Mouse (Mus musculus) testis, adult 2 months (tissue): ENCODE results near the gene Il3. TPM values are rescaled to one million over a fixed set of nuclear protein-coding genes. Genes with fewer than 3 reads are reported as not detected.

Source experiments
- H3K27ac ChIP-seq: fragments of 200-500 bp; 2 replicates; pipeline ENCODE4 v1.5.1; 2012; ENCODE audit warnings: low read depth, low read length; ENCODE audit not compliant: control insufficient read depth, insufficient read depth
- H3K27me3 ChIP-seq: fragments of 200-500 bp; 2 replicates; pipeline ENCODE4 v1.6.1; 2012; ENCODE audit warnings: mild to moderate bottlenecking, low read length, moderate library complexity; ENCODE audit not compliant: control insufficient read depth, insufficient read depth
- H3K36me3 ChIP-seq: fragments of 200-500 bp; 2 replicates; pipeline ENCODE4 v1.6.1; 2012; ENCODE audit warnings: mild to moderate bottlenecking, low read length; ENCODE audit not compliant: control insufficient read depth, insufficient read depth
- H3K4me1 ChIP-seq: fragments of 200-500 bp; 2 replicates; pipeline ENCODE4 v1.6.1; 2012; ENCODE audit warnings: low read length; ENCODE audit not compliant: control insufficient read depth, insufficient read depth
- H3K4me3 ChIP-seq: fragments of 200-500 bp; 2 replicates; pipeline ENCODE4 v1.5.1; 2012; ENCODE audit warnings: low read depth, mild to moderate bottlenecking, low read length, moderate library complexity, mixed read lengths; ENCODE audit not compliant: control insufficient read depth
- CTCF ChIP-seq: fragments of 200-500 bp; IDR thresholded peaks from 2 replicates; pipeline ENCODE4 v1.5.1; 2012; ENCODE audit warnings: low read depth, mild to moderate bottlenecking, inconsistent platforms, low read length, moderate library complexity; ENCODE audit not compliant: control insufficient read depth, insufficient read depth, insufficient replicate concordance
- POLR2A ChIP-seq: fragments of 200-500 bp; IDR thresholded peaks from 2 replicates; pipeline ENCODE4 v1.6.1; 2012; ENCODE audit warnings: low read depth, mild to moderate bottlenecking, inconsistent platforms, low read length, moderate library complexity; ENCODE audit not compliant: control insufficient read depth
- polyA plus RNA-seq: library from polyadenylated mRNA; depleted of rRNA; stranded (reverse); fragments of >200 nt; gene quantifications from 2 replicates; pipeline ENCODE4 v1.2.3, GENCODE M21; 2012; rRNA removed

Gene Il3
- not detected in 2 replicates for polyA plus RNA-seq

GRCm38 (mm10) chr11:54267177-54267576, at the start of gene Il3:
TSS of gene Il3 (minus strand) at chr11:54267277.
- no peak for TF ChIP-seq CTCF
- no peak for TF ChIP-seq POLR2A
- Histone ChIP-seq H3K27me3 (no peaks in the 10 kb centered on the region), H3K4me1 (no peaks in the 10 kb centered on the region; the same call in 1 of the 2 replicates), H3K27ac (no peak within 1 kb of the TSS), H3K4me3 (no peak within 1 kb of the TSS), H3K36me3 (no peaks in the 10 kb centered on the region)

GRCm38 (mm10) chr11:54315336-54315735, 48.3 kb upstream of the Il3 start:
- no peak for TF ChIP-seq POLR2A
- no peak for TF ChIP-seq CTCF
- H3K4me3 ChIP-seq: no peak overlapping the region
- H3K36me3 ChIP-seq: no peaks in the 10 kb centered on the region
- H3K27me3 ChIP-seq: no peaks in the 10 kb centered on the region
- H3K27ac ChIP-seq: no peak overlapping the region
- H3K4me1 ChIP-seq: peaks cover 7% of the 10 kb centered on the region

- H3K27ac ChIP-seq: no peak overlapping the region
- no peaks in the 10 kb centered on the region for H3K36me3 ChIP-seq
- no peak overlapping the region for H3K4me3 ChIP-seq
- H3K27me3 ChIP-seq: no peaks in the 10 kb centered on the region
- TF ChIP-seq CTCF: no peak
- TF ChIP-seq POLR2A: no peak
- peaks cover 7% of the 10 kb centered on the region for H3K4me1 ChIP-seq
Observed at GRCm38 (mm10) chr11:54314740-54315139, 47.7 kb upstream of the Il3 start.

GRCm38 (mm10) chr11:54313391-54314360, 46.6 kb upstream of the Il3 start:
- Histone ChIP-seq H3K27me3 (no peaks in the 10 kb centered on the region), H3K4me1 (peaks cover 7% of the 10 kb centered on the region), H3K4me3 (no peak overlapping the region), H3K36me3 (no peaks in the 10 kb centered on the region), H3K27ac (peak overlapping the region; percentile 49)
- TF ChIP-seq POLR2A: no peak
- no peak for TF ChIP-seq CTCF

- Histone ChIP-seq H3K27me3 (no peaks in the 10 kb centered on the region), H3K4me3 (no peak overlapping the region), H3K36me3 (no peaks in the 10 kb centered on the region), H3K27ac (peak overlapping the region; percentile 24), H3K4me1 (peaks cover 7% of the 10 kb centered on the region)
- TF ChIP-seq POLR2A (no peak), CTCF (no peak)
Observed at GRCm38 (mm10) chr11:54312603-54313002, 45.5 kb upstream of the Il3 start.

GRCm38 (mm10) chr11:54312021-54312420, 44.9 kb upstream of the Il3 start:
- no peak overlapping the region for H3K4me3 ChIP-seq
- no peaks in the 10 kb centered on the region for H3K36me3 ChIP-seq
- H3K27me3 ChIP-seq: no peaks in the 10 kb centered on the region
- peak overlapping the region; percentile 24; the same call in 1 of the 2 replicates for H3K27ac ChIP-seq
- peaks cover 7% of the 10 kb centered on the region for H3K4me1 ChIP-seq
- TF ChIP-seq CTCF: no peak
- no peak for TF ChIP-seq POLR2A

- TF ChIP-seq CTCF (no peak), POLR2A (no peak)
- no peaks in the 10 kb centered on the region for H3K27me3 ChIP-seq
- no peaks in the 10 kb centered on the region for H3K36me3 ChIP-seq
- H3K4me1 ChIP-seq: peaks cover 7% of the 10 kb centered on the region
- no peak overlapping the region for H3K4me3 ChIP-seq
- no peak overlapping the region for H3K27ac ChIP-seq
Observed at GRCm38 (mm10) chr11:54310588-54310987, 43.5 kb upstream of the Il3 start.
